Mouse (Mus musculus) heart, adult 2 months (tissue): ENCODE data around the gene Spats2.

ENCODE experiments used
- CTCF ChIP-seq: fragments of 200-600 bp; IDR thresholded peaks from 2 replicates; pipeline ENCODE4 v1.8.1; 2022; ENCODE audit warnings: antibody characterized with exemption, mild to moderate bottlenecking, moderate library complexity
- POLR2A ChIP-seq: fragments of 200-500 bp; IDR thresholded peaks from 2 replicates; pipeline ENCODE4 v1.6.1; 2011; ENCODE audit warnings: mild to moderate bottlenecking, low read depth, low read length, control low read depth; ENCODE audit not compliant: insufficient read depth

DNA sequence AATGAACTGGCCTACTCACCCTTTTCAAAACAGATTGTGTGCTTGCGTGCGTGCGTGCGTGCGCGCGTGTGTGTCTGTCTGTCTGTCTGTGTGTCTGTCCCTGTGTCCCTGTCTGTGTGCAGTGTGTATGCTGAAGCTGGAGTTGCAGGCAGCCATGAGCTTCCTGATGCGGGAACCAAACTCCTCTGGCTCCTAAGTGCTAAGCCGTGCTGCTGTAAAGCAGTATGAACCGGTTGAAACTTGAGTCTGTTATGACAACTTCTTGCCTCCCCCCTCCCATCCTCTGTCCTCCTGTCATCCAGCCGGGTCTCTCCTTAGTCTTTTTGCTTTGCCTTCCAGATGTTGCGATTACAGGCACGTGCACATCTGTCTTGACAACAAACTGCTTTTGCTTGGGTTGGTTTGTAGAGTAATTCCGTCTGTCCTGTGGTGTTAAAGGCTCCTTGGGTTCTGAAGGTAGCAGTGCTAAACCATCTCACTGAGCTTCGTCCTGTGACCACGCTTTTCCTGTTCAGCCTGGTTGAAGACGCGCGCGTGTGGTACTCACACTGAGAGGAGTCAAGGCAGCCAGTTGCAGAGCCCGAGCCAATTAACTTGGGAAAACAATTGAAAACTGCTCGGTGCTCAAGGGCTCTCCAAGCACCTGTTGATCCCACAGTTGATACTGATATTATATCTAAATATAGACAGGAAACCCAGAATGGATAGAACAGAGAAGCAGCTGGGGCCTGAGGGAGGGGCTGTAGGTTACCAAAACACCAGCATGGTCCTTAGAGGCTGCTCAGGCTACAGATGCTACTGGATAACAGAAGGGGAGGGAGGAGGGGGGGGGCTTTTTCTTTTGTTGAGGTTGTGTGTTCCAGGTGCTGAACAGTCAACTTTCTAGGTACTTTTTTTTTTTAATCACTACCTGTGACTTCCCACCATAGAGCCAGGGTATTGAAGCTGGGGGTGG is 4.5 kb downstream of the Spats2 start:
- no peak for TF ChIP-seq CTCF
- TF ChIP-seq POLR2A, result no peak
